Mouse (Mus musculus) kidney, adult 2 months (tissue): ENCODE data around the gene Rnaseh2c. TPM values are rescaled to one million over a fixed set of nuclear protein-coding genes. Genes with fewer than 3 reads are reported as not detected.
A peak's percentile ranks its signal among the peaks of the same experiment; 100 is the strongest.

Source experiments
- DNase-seq: peaks from one replicate; pipeline ENCODE4 v3.0.0; 2021
- H3K27ac ChIP-seq: fragments of 200-500 bp; 2 replicates; pipeline ENCODE4 v1.5.1; 2012; ENCODE audit warnings: low read depth, low read length, control low read depth, inconsistent platforms; ENCODE audit not compliant: insufficient read depth
- H3K27me3 ChIP-seq: fragments of 200-500 bp; replicated peaks from 2 replicates; pipeline ENCODE4 v1.6.1; 2012; ENCODE audit warnings: mild to moderate bottlenecking, moderate library complexity, low read length, inconsistent platforms; ENCODE audit not compliant: control insufficient read depth, insufficient read depth
- H3K36me3 ChIP-seq: fragments of 200-500 bp; 2 replicates; pipeline ENCODE4 v1.6.1; 2012; ENCODE audit warnings: mild to moderate bottlenecking, moderate library complexity, low read length, inconsistent platforms; ENCODE audit not compliant: control insufficient read depth, insufficient read depth
- H3K4me1 ChIP-seq: fragments of 200-500 bp; 2 replicates; pipeline ENCODE4 v1.6.1; 2011; ENCODE audit warnings: low read length; ENCODE audit not compliant: control insufficient read depth, insufficient read depth
- H3K4me3 ChIP-seq: fragments of 200-500 bp; 2 replicates; pipeline ENCODE4 v1.5.1; 2011; ENCODE audit warnings: mild to moderate bottlenecking, low read depth, low read length, control low read depth; ENCODE audit not compliant: insufficient read depth
- CTCF ChIP-seq: fragments of 200-500 bp; conservative IDR thresholded peaks from 2 replicates; pipeline ENCODE4 v1.5.1; 2011; ENCODE audit warnings: low read depth, mild to moderate bottlenecking, control low read depth, low read length, moderate library complexity, mixed read lengths; ENCODE audit not compliant: insufficient read depth, insufficient read length
- POLR2A ChIP-seq: fragments of 200-500 bp; IDR thresholded peaks from one replicate; pipeline ENCODE4 v1.6.1; 2011; ENCODE audit warnings: low read depth, low read length, control low read depth
- whole genome bisulfite sequencing: fragments of 180-500 bp; shearing (Covaris S2); methylation state at CpG from one replicate; pipeline ENCODE4 v1.1.7; 2018; 5-methylcytosine and 5-hydroxymethylcytosine counted together
- polyA plus RNA-seq: library from polyadenylated mRNA; depleted of rRNA; stranded (reverse); fragments of >200 nt; gene quantifications from 2 replicates; pipeline ENCODE4 v1.2.3, GENCODE M21; 2012; rRNA removed

Rnaseh2c gene
- polyA plus RNA-seq, 1 experiment = 62.3 TPM

- peak; percentile 86 for DNase-seq
- Histone ChIP-seq H3K36me3 (0 out of 2 replicates have a peak, but pooled peaks cover 3% of the 10 kb centered on the region), H3K27ac (peak overlapping the region; percentile 50), H3K4me1 (peaks cover 10% of the 10 kb centered on the region; the same call in 1 of the 2 replicates), H3K4me3 (peak overlapping the region; percentile 19; the same call in 1 of the 2 replicates), H3K27me3 (no peaks in the 10 kb centered on the region)
- TF ChIP-seq POLR2A = no peak
- TF ChIP-seq CTCF = no peak
- WGBS = 9% methylated on average over 26 of the region's 26 CpGs
Observed at GRCm38 (mm10) chr19:5648401-5649297, 47.0 kb downstream of the Rnaseh2c start.

- Histone ChIP-seq H3K4me1 (peaks cover 10% of the 10 kb centered on the region; the same call in 1 of the 2 replicates), H3K36me3 (0 out of 2 replicates have a peak, but pooled peaks cover 3% of the 10 kb centered on the region), H3K27me3 (no peaks in the 10 kb centered on the region), H3K4me3 (0 out of 2 replicates have a peak overlapping the region, but pooled peaks have one; percentile 19), H3K27ac (peak overlapping the region; percentile 50)
- DNase-seq = peak; percentile 73
- WGBS = 20% methylated on average over 6 of the region's 6 CpGs
- TF ChIP-seq POLR2A = no peak
- TF ChIP-seq CTCF = no peak
Observed at GRCm38 (mm10) chr19:5649298-5649741, 47.6 kb downstream of the Rnaseh2c start.

- WGBS = 81% methylated on average over 13 of the region's 13 CpGs
- DNase-seq = no peak
- TF ChIP-seq POLR2A = no peak
- Histone ChIP-seq H3K4me1 (peaks cover 10% of the 10 kb centered on the region; the same call in 1 of the 2 replicates), H3K4me3 (no peak overlapping the region), H3K27ac (no peak overlapping the region), H3K27me3 (no peaks in the 10 kb centered on the region), H3K36me3 (0 out of 2 replicates have a peak, but pooled peaks cover 2% of the 10 kb centered on the region)
Observed at GRCm38 (mm10) chr19:5651502-5652274, 50.0 kb downstream of the Rnaseh2c start.

GRCm38 (mm10) chr19:5652570-5652969, 50.9 kb downstream of the Rnaseh2c start:
- 90% methylated on average over 6 of the region's 6 CpGs for WGBS
- H3K4me3 ChIP-seq = no peak overlapping the region
- no peak overlapping the region for H3K27ac ChIP-seq
- H3K4me1 ChIP-seq = peaks cover 10% of the 10 kb centered on the region; the same call in 1 of the 2 replicates
- no peaks in the 10 kb centered on the region for H3K36me3 ChIP-seq
- H3K27me3 ChIP-seq = no peaks in the 10 kb centered on the region
- TF ChIP-seq CTCF = no peak
- TF ChIP-seq POLR2A = no peak
- no peak for DNase-seq

- H3K4me3 ChIP-seq = peak overlapping the region; percentile 14
- 23% methylated on average over 62 of the region's 62 CpGs for WGBS
- no peak overlapping the region for H3K27ac ChIP-seq
- no peak for DNase-seq
- no peaks in the 10 kb centered on the region for H3K36me3 ChIP-seq
- peaks cover 4% of the 10 kb centered on the region; the same call in 1 of the 2 replicates for H3K4me1 ChIP-seq
- no peaks in the 10 kb centered on the region for H3K27me3 ChIP-seq
- TF ChIP-seq CTCF (no peak), POLR2A (no peak)
Observed at GRCm38 (mm10) chr19:5653969-5654719, 52.5 kb downstream of the Rnaseh2c start.

- no peak for TF ChIP-seq POLR2A
- TF ChIP-seq CTCF = no peak
- no peak overlapping the region for H3K27ac ChIP-seq
- no peaks in the 10 kb centered on the region for H3K4me1 ChIP-seq
- no peak for DNase-seq
- WGBS = 42% methylated on average over 43 of the region's 43 CpGs
- H3K4me3 ChIP-seq = peak overlapping the region; percentile 14
- no peaks in the 10 kb centered on the region for H3K36me3 ChIP-seq
- H3K27me3 ChIP-seq = no peaks in the 10 kb centered on the region
Observed at GRCm38 (mm10) chr19:5654720-5655298, 53.1 kb downstream of the Rnaseh2c start.

Other genes starting within 250 kb of the Rnaseh2c start
- gene Eif1ad, start 235.1 kb upstream of the Rnaseh2c start, polyA plus RNA-seq = 17.8 and 22.0 TPM in 2 replicates
- 106 and 146 TPM in 2 replicates for gene Banf1, start 234.7 kb upstream of the Rnaseh2c start, polyA plus RNA-seq
- 20.2 and 27.4 TPM in 2 replicates for gene Sart1, start 213.2 kb upstream of the Rnaseh2c start, polyA plus RNA-seq
- 0.06 and 0.27 TPM in 2 replicates for gene Tsga10ip, start 199.3 kb upstream of the Rnaseh2c start, polyA plus RNA-seq
- gene Drap1, start 176.9 kb upstream of the Rnaseh2c start, polyA plus RNA-seq = 124 and 150 TPM in 2 replicates
- gene AI837181, start 176.7 kb upstream of the Rnaseh2c start, polyA plus RNA-seq = 71.4 and 78.4 TPM in 2 replicates
- gene Fosl1, start 154.3 kb upstream of the Rnaseh2c start, polyA plus RNA-seq = 0.07 and 0.27 TPM in 2 replicates
- gene Ccdc85b, start 144.0 kb upstream of the Rnaseh2c start, polyA plus RNA-seq = 5.0 and 5.8 TPM in 2 replicates
- 99.5 and 117 TPM in 2 replicates for gene Fibp, start 141.3 kb upstream of the Rnaseh2c start, polyA plus RNA-seq
- 1.1 and 4.7 TPM in 2 replicates for gene Ctsw, start 133.4 kb upstream of the Rnaseh2c start, polyA plus RNA-seq
- gene Efemp2, start 127.9 kb upstream of the Rnaseh2c start, polyA plus RNA-seq = 43.6 and 50.8 TPM in 2 replicates
- 29.8 and 35.1 TPM in 2 replicates for gene Mus81, start 113.5 kb upstream of the Rnaseh2c start, polyA plus RNA-seq
- 395 and 413 TPM in 2 replicates for gene Cfl1, start 111.4 kb upstream of the Rnaseh2c start, polyA plus RNA-seq
- gene 1700020D05Rik, start 98.1 kb upstream of the Rnaseh2c start, polyA plus RNA-seq = 0.62 and 0.69 TPM in 2 replicates
- 14.7 and 16.3 TPM in 2 replicates for gene Snx32, start 91.3 kb upstream of the Rnaseh2c start, polyA plus RNA-seq
- gene Ovol1, start 41.2 kb upstream of the Rnaseh2c start, polyA plus RNA-seq = 9.0 and 10.4 TPM in 2 replicates
- gene Ap5b1, start 33.8 kb upstream of the Rnaseh2c start, polyA plus RNA-seq = 10.2 and 13.3 TPM in 2 replicates
- 60.3 and 67.4 TPM in 2 replicates for gene Kat5, start 8.4 kb downstream of the Rnaseh2c start, polyA plus RNA-seq
- gene Rela, start 35.6 kb downstream of the Rnaseh2c start, polyA plus RNA-seq = 58.2 and 59.9 TPM in 2 replicates
- gene Sipa1, start 61.8 kb downstream of the Rnaseh2c start, polyA plus RNA-seq = 35.4 and 36.9 TPM in 2 replicates
- gene Map3k11, start 86.9 kb downstream of the Rnaseh2c start, polyA plus RNA-seq = 72.2 and 83.9 TPM in 2 replicates
- gene Pcnx3, start 87.0 kb downstream of the Rnaseh2c start, polyA plus RNA-seq = 88.8 and 108 TPM in 2 replicates
- 0.08 and 0.13 TPM in 2 replicates for gene Kcnk7, start 102.5 kb downstream of the Rnaseh2c start, polyA plus RNA-seq
- gene Ehbp1l1, start 124.4 kb downstream of the Rnaseh2c start, polyA plus RNA-seq = 19.3 and 20.1 TPM in 2 replicates
- gene Fam89b, start 127.8 kb downstream of the Rnaseh2c start, polyA plus RNA-seq = 93.8 and 122 TPM in 2 replicates
- 52.8 and 61.8 TPM in 2 replicates for gene Ltbp3, start 139.0 kb downstream of the Rnaseh2c start, polyA plus RNA-seq
- 107 and 134 TPM in 2 replicates for gene Scyl1, start 169.5 kb downstream of the Rnaseh2c start, polyA plus RNA-seq